Mouse (Mus musculus): ENCODE measurements around the gene Rsph3b. TPM values are rescaled to one million over a fixed set of nuclear protein-coding genes. Genes with fewer than 3 reads are reported as not detected.
"Not testable (repeated sequence)": the region's sequence is repeated elsewhere in the genome, so short reads cannot be mapped to it uniquely, and the experiment has no call there.

Rsph3b gene
- 20.1 and 21.4 TPM in 2 replicates for total RNA-seq (2015)
- total RNA-seq (2017): 28.4 and 46.1 TPM in 2 replicates

- ATAC-seq (ENCODE audit: poor library complexity, severe bottlenecking): peak; percentile 91
Observed at GRCm38 (mm10) chr17:6947984-6948768, at the start of gene Rsph3b. TSS of gene Rsph3b (minus strand) at chr17:6948682.

GRCm38 (mm10) chr17:6997778-6998490 lies 49.5 kb upstream of the Rsph3b start:
- peak; percentile 68 for ATAC-seq (ENCODE audit: poor library complexity, severe bottlenecking)

GRCm38 (mm10) chr17:6996826-6997225 lies 48.3 kb upstream of the Rsph3b start:
- not testable (repeated sequence) for ATAC-seq (ENCODE audit: poor library complexity, severe bottlenecking)

- ATAC-seq (ENCODE audit: poor library complexity, severe bottlenecking): not testable (repeated sequence)
Observed at GRCm38 (mm10) chr17:6995504-6995903, 47.0 kb upstream of the Rsph3b start.

- peak; percentile 87 for ATAC-seq (ENCODE audit: poor library complexity, severe bottlenecking)
Observed at GRCm38 (mm10) chr17:6986118-6986517, 37.6 kb upstream of the Rsph3b start.

- not testable (repeated sequence) for ATAC-seq (ENCODE audit: poor library complexity, severe bottlenecking)
Observed at GRCm38 (mm10) chr17:6980144-6980543, 31.7 kb upstream of the Rsph3b start.

GRCm38 (mm10) chr17:6979380-6979779 lies 30.9 kb upstream of the Rsph3b start:
- 0 out of 2 replicates have a peak, but pooled peaks have one; percentile 1 for ATAC-seq (ENCODE audit: poor library complexity, severe bottlenecking)

- ATAC-seq (ENCODE audit: poor library complexity, severe bottlenecking): peak; percentile 95
Observed at GRCm38 (mm10) chr17:6978287-6979248, 30.1 kb upstream of the Rsph3b start, which contains the start of gene Gm49721. TSS of gene Gm49721 (plus strand) at chr17:6978904.

- not testable (repeated sequence) for ATAC-seq (ENCODE audit: poor library complexity, severe bottlenecking)
Observed at GRCm38 (mm10) chr17:6974985-6975384, 26.5 kb upstream of the Rsph3b start.

GRCm38 (mm10) chr17:6972836-6973396 lies 24.4 kb upstream of the Rsph3b start:
- not testable (repeated sequence) for ATAC-seq (ENCODE audit: poor library complexity, severe bottlenecking)

- ATAC-seq (ENCODE audit: poor library complexity, severe bottlenecking): not testable (repeated sequence)
Observed at GRCm38 (mm10) chr17:6971238-6971637, 22.8 kb upstream of the Rsph3b start.

GRCm38 (mm10) chr17:6970334-6970733 lies 21.9 kb upstream of the Rsph3b start, which contains the start of gene Rnaset2b:
TSS of gene Rnaset2b (plus strand) at chr17:6970634.
- not testable (repeated sequence) for ATAC-seq (ENCODE audit: poor library complexity, severe bottlenecking)

- ATAC-seq (ENCODE audit: poor library complexity, severe bottlenecking): peak; percentile 91
Observed at GRCm38 (mm10) chr17:6967673-6968072, 19.2 kb upstream of the Rsph3b start.

- not testable (repeated sequence) for ATAC-seq (ENCODE audit: poor library complexity, severe bottlenecking)
Observed at GRCm38 (mm10) chr17:6965364-6965763, 16.9 kb upstream of the Rsph3b start.

- ATAC-seq (ENCODE audit: poor library complexity, severe bottlenecking): not testable (repeated sequence)
Observed at GRCm38 (mm10) chr17:6962936-6963335, 14.5 kb upstream of the Rsph3b start.

GRCm38 (mm10) chr17:6962339-6962738 lies 13.9 kb upstream of the Rsph3b start:
- ATAC-seq (ENCODE audit: poor library complexity, severe bottlenecking): not testable (repeated sequence)

- peak; percentile 87 for ATAC-seq (ENCODE audit: poor library complexity, severe bottlenecking)
Observed at GRCm38 (mm10) chr17:6961181-6962000, 12.9 kb upstream of the Rsph3b start.

- peak; percentile 11 for ATAC-seq (ENCODE audit: poor library complexity, severe bottlenecking)
Observed at GRCm38 (mm10) chr17:6960776-6961175, 12.3 kb upstream of the Rsph3b start, which contains the start of gene Tagap1. TSS of gene Tagap1 (minus strand) at chr17:6961156.

- ATAC-seq (ENCODE audit: poor library complexity, severe bottlenecking): not testable (repeated sequence)
Observed at GRCm38 (mm10) chr17:6960349-6960748, 11.9 kb upstream of the Rsph3b start.
